Mouse (Mus musculus) cerebellum, adult 9-11 months (tissue): Measurements from ENCODE around the gene Tcf21.

Experiments
- DNase-seq: peaks from one replicate; pipeline ENCODE4 v3.0.0; 2022

Gene Tcf21

DNA sequence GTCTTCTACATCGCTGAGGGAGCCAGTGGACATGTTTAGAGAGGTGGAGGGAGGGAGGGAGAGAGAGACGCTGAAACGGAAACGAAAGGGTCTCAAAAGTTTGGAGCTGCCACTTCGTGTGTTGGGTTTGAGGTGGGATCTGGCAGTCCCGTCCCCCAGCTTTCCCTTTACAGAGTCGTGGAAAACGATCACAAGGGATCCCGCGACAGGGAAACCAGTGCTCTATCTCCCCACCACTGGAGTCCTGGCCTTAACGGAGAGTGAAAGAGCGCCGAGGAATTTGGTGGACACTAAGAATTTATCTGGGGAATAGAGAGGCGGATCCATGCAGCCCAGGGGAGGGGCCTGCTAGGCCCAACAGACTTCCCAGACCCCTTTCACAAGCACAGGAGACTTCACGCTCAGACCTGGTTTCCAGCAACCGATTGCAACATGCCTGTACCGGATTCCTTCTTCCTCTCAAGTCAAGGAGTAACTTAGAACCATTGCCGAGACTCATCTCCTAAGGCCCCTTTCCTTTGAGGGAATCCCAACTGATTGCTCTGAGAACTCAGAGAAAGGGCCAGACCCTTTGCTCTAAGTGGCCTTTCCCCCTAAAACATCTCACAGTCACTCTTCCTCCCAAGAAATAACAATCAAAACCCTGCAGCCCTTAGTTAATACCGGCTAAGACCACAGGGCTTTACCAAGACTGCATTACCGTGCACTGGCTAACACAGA is at the start of gene Tcf21:
TSS of gene Tcf21 (minus strand) at position 304 of the 720 bp plus-strand sequence.
- DNase-seq = no peak

DNA sequence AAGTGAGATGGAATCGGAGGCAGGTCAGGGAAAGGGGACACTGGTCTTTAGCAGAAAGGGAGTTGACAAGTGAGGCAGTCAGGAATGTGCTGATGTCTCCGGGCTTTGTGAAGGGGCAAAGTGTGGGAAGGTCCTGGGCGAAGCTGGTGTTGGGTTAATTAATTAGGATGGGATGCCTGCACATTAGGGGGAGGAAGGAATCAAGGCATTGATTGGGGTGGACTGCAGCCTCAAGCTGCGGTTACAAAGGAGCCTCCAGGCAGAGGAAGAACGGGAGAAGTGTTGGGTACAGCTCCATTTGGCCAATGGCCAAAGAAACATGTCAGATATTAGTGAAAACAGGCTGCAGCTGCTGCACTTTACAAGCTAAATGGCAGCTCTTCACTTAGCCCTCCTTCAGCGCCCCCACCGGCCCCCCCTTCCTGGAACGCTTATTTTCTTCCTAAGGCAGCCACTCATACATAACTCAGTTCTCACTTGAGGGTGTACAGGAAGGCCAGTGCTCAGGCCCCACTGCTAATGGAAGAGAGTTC is 48.5 kb upstream of the Tcf21 start:
- DNase-seq = no peak

GRCm38 (mm10) chr10:22867210-22867609 is 47.2 kb upstream of the Tcf21 start:
- DNase-seq = no peak

GRCm38 (mm10) chr10:22858111-22858510 is 38.1 kb upstream of the Tcf21 start:
- DNase-seq = no peak

GRCm38 (mm10) chr10:22854330-22854729 is 34.4 kb upstream of the Tcf21 start:
- no peak for DNase-seq

GRCm38 (mm10) chr10:22845351-22845750 is 25.4 kb upstream of the Tcf21 start:
- DNase-seq = no peak

GRCm38 (mm10) chr10:22844731-22845130 is 24.8 kb upstream of the Tcf21 start:
- no peak for DNase-seq

GRCm38 (mm10) chr10:22843440-22844361 is 23.7 kb upstream of the Tcf21 start:
- DNase-seq = no peak

- no peak for DNase-seq
These were observed 22.9 kb upstream of the Tcf21 start for GRCm38 (mm10) chr10:22842781-22843439.

- no peak for DNase-seq
These were observed 22.1 kb upstream of the Tcf21 start for GRCm38 (mm10) chr10:22842113-22842512.

DNA sequence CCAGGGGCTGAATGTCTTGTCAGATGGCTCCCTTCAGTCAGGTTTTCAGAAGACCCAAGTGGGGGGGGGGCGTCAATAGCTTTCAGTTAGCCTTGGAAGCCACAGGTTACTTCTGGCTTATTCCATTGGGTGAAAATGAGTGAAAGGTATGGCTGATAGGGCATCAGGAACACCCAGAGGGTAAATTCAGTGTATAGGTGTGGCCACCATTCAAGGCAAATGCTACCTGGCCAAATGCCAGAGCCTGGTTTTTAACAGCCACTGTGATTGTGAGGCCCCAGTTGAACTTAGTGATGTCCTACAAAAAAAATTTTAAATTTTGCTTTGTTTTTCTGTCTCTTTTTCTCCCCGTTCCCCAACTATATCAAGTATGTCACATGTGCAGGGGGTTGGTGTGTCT is 6.3 kb upstream of the Tcf21 start:
- no peak for DNase-seq

DNA sequence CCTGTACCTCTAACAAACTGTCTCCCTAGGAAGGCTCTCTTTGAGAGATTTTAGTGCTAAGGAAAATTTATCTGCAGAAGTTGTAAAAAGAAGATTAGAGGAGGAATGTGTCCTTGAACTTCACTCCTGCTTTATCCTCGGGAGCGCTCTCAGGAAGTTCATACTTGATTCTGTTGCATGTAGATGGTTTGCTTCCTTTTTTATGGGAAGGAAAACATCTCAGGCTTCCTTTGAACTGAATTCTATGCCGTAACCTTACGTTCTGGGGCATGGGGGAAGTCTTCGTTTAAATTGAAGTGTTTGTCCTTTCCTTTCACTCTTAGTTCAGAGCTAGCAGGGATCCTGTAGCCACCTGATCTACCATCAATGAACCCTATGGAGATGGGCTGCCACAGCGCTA is 2.9 kb upstream of the Tcf21 start:
- DNase-seq = no peak

- no peak for DNase-seq
These were observed 2.5 kb upstream of the Tcf21 start for GRCm38 (mm10) chr10:22822486-22822885.

- DNase-seq = no peak
These were observed 1.7 kb upstream of the Tcf21 start for GRCm38 (mm10) chr10:22821709-22822108.

DNA sequence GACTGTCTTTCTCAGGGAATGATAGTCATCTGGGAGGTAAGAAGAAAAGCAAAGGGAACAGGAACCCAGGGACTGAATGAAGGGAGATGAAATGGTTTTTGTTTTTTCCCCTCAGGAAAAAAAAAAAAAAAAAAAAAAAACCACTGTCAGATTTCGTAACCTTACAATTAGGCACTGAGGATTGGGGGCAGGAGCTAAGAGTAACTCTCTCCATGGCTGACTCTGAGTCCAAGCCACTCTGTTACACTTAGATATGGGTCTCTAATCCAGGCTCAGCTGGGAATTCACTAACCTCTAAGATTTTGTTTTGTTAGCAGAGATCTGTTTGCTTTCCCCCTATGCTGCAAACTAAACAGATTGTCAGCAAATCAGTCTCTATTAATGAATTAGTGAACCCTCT is 1.3 kb upstream of the Tcf21 start:
- DNase-seq = no peak

DNA sequence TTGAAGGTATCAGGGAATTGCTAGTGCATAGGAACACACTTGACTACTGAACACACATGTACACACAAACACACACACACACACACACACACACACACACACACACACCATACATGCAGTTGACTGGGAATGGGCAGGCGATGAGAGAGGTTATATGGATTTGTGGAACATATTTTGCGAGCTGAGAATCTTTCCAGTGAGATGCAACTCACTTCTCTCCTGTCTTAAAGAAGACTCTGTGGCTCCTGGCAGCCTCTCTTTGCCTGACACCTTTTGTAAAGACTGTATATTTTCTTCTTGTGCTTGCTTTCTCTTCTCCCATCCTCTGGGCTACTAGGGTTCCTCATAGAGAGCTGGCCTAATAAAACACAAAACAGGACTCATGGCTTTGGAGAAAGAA is 867 bp upstream of the Tcf21 start:
- no peak for DNase-seq

DNA sequence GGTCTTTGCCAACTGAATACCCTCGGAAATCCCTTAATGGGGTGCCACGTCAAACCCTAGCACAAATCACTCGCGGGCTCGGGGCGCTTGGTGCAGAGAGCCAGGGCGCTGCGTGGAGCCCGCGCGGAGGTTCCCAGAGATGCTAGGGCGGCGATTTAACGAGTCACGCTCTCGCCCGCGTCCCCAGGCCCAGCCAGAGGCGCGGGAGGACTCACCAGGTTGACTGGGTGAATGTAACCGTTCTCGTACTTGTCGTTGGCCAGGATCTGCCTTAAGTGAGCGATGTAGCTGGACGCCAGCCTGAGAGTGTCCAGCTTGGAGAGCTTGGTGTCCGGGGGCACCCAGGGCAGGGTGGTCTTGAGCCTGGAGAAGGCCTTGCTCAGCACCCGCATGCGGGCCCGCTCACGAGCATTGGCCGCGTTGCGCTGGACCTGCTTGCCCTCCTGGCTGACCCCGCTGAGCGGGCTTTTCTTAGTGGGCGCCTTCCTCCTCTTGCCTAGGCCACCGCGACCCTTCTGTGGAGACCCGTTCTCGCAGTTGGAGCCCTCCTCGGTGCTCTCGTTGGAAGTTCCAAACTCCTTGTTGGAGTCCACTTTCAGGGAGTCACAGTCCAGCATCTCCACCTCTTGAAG is 619 bp downstream of the Tcf21 start:
- DNase-seq = no peak

DNA sequence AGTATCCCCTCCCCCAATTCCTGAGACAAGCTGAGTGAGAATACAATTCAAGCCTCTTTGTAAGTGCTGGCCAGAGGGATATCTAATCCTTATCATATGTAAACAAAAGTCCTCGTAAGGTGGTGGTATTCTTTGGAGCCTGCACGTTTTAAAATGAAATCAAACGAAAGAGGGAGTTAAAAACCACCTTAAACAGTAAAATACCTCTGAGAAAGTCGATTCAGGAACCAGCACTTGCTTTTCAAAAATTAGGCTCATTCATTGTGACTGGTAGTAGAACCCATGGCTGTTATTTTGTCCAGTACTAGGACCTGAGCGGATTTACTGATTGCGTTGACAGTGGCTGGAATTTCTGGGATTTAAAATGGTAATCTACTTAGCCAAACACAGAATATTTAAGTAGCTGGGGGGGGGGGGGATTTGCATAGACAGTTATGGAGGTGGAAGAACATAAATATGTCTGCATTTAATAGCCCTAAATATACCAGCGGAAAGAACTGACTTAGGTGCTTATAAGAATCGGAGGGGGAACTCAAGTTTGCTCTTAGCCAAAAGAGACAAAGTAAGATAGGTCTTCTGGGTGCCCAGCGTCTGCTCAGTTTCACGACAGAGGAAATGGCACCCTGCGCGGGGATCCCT is 1.3 kb downstream of the Tcf21 start:
- DNase-seq = no peak

DNA sequence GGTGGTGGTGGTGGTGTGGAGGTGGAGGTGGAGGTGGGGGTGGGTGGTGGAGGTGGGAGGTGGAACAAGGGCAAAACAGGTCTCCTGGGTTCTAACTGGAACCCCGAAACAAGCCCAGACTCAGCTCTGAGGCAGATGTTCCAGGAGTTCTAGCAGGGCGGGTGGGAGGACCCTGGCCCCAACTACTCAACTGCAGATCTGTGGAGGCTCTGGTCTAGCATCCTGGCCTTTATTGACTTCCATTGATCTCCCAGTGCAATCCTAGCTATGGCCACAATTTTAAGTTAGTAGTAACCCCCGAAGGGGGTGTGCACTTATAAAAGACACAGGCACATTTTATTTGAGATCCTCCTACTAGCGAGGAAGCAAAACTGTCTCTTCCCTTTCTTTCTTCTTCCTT is 2.0 kb downstream of the Tcf21 start:
- no peak for DNase-seq

DNA sequence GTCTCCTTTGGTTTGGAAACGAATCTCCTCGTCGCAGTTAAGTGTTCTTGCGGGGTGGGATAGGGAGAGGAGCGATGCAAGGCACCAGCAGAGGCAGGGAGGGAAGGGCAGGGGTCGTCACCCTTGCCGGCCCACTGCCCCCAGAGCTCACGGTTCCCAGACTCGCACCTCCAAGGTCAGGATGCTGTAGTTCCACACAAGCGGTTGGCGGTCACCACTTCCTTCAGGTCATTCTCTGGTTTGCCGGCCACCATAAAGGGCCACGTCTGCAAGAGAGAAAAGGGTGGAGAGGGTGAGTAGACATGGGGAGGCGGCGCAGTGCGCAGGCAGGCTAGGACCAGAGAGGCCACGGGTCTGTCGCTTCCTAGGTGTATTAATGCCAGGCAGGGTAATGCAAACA is 2.4 kb downstream of the Tcf21 start:
- DNase-seq = no peak

- no peak for DNase-seq
These were observed 3.7 kb downstream of the Tcf21 start for GRCm38 (mm10) chr10:22816237-22816762.
